Mouse (Mus musculus) cerebellum, adult 2 months (tissue): Measurements from ENCODE around the gene Elmsan1.

Experiments used
- CTCF ChIP-seq: fragments of 200-500 bp; IDR thresholded peaks from 2 replicates; pipeline ENCODE4 v1.5.1; 2011; ENCODE audit warnings: low read depth, mild to moderate bottlenecking, control low read depth, low read length, moderate library complexity, borderline replicate concordance; ENCODE audit not compliant: insufficient read depth
- POLR2A ChIP-seq: fragments of 200-500 bp; IDR thresholded peaks from 2 replicates; pipeline ENCODE4 v1.6.1; 2011; ENCODE audit warnings: low read length, control low read depth, borderline replicate concordance; ENCODE audit not compliant: insufficient read depth

GRCm38 (mm10) chr12:84195195-84195594, 23.5 kb downstream of the Elmsan1 start:
- TF ChIP-seq POLR2A (no peak), CTCF (no peak)
